Mouse (Mus musculus) megakaryocyte, embryonic 14.5 days (primary cell): Measurements from ENCODE around the gene Gm2035. TPM values are rescaled to one million over a fixed set of nuclear protein-coding genes. Genes with fewer than 3 reads are reported as not detected.
"Not testable (repeated sequence)": the region's sequence is repeated elsewhere in the genome, so short reads cannot be mapped to it uniquely, and the experiment has no call there.

ENCODE experiments used
- H3K27me3 ChIP-seq: replicated peaks from 2 replicates; pipeline ENCODE3; 2012; ENCODE audit warnings: inconsistent platforms
- H3K36me3 ChIP-seq: replicated peaks from 2 replicates; pipeline ENCODE3; 2012; ENCODE audit warnings: low read length, inconsistent platforms, mixed read lengths
- H3K4me1 ChIP-seq: 2 replicates; pipeline ENCODE4 v1.6.1; 2012; ENCODE audit warnings: inconsistent platforms
- H3K4me3 ChIP-seq: replicated peaks from 2 replicates; pipeline ENCODE3; 2012; ENCODE audit warnings: moderate library complexity, mild to moderate bottlenecking, inconsistent platforms
- H3K9me3 ChIP-seq: 2 replicates; pipeline ENCODE4 v1.6.1; 2012; ENCODE audit warnings: inconsistent platforms
- polyA plus RNA-seq: library from polyadenylated mRNA; stranded (reverse); fragments of >175 nt; gene quantifications from 2 replicates; pipeline ENCODE4 v1.2.3, GENCODE M21; 2012; ENCODE audit warnings: low replicate concordance; ENCODE audit not compliant: insufficient read depth

Gm2035 gene
- polyA plus RNA-seq, result not detected in 2 replicates

GRCm38 (mm10) chr12:87919721-87920120 lies at the start of gene Gm2035:
Gene Gm2035, minus strand, starts transcription at chr12:87919857.
- H3K27me3 ChIP-seq, H3K36me3 ChIP-seq, H3K9me3 ChIP-seq, H3K4me1 ChIP-seq, H3K4me3 ChIP-seq: not testable (repeated sequence)

- not testable (repeated sequence) for H3K4me3 ChIP-seq, H3K36me3 ChIP-seq
These were observed 34.1 kb upstream of the Gm2035 start, which contains the start of gene Gm2042 for GRCm38 (mm10) chr12:87953780-87954179. Gene Gm2042, plus strand, starts transcription at chr12:87954080.

GRCm38 (mm10) chr12:87895070-87895469 lies 24.6 kb downstream of the Gm2035 start, which contains the start of gene Gm2022:
Gene Gm2022, plus strand, starts transcription at chr12:87895370.
- H3K36me3 ChIP-seq, H3K9me3 ChIP-seq, H3K27me3 ChIP-seq, H3K4me1 ChIP-seq, H3K4me3 ChIP-seq: not testable (repeated sequence)

More at GRCm38 (mm10) chr12:87953780-87954179, 34.1 kb upstream of the Gm2035 start, which contains the start of gene Gm2042:
- not testable (repeated sequence) for H3K4me1 ChIP-seq, H3K27me3 ChIP-seq, H3K9me3 ChIP-seq

- H3K4me1 ChIP-seq, H3K9me3 ChIP-seq, H3K4me3 ChIP-seq, H3K27me3 ChIP-seq, H3K36me3 ChIP-seq: not testable (repeated sequence)
These were observed 45.9 kb downstream of the Gm2035 start, which contains the start of gene Gm2016 for GRCm38 (mm10) chr12:87873772-87874171. Gene Gm2016, plus strand, starts transcription at chr12:87874072.

Other genes with a start within 250 kb of the Gm2035 start
- not detected in 2 replicates for gene Gm21319, start 144.1 kb downstream of the Gm2035 start, polyA plus RNA-seq
- gene Gm21936, start 124.3 kb downstream of the Gm2035 start, polyA plus RNA-seq, result not detected in 2 replicates
- gene BB287469, start 103.3 kb downstream of the Gm2035 start, polyA plus RNA-seq, result not detected in 2 replicates
- gene Gm2001, start 77.5 kb downstream of the Gm2035 start, polyA plus RNA-seq, result not detected in 2 replicates
- gene Gm2016, start 45.8 kb downstream of the Gm2035 start, polyA plus RNA-seq, result not detected in 2 replicates
- gene Gm2022, start 24.5 kb downstream of the Gm2035 start, polyA plus RNA-seq, result not detected in 2 replicates
- gene Gm2042, start 34.2 kb upstream of the Gm2035 start, polyA plus RNA-seq, result not detected in 2 replicates
- gene Gm2075, start 92.0 kb upstream of the Gm2035 start, polyA plus RNA-seq, result not detected in 2 replicates
- gene Gm6803, start 98.9 kb upstream of the Gm2035 start, polyA plus RNA-seq, result not detected in 2 replicates
- not detected in 2 replicates for gene Gm2056, start 107.1 kb upstream of the Gm2035 start, polyA plus RNA-seq
- gene Gm16368, start 163.8 kb upstream of the Gm2035 start, polyA plus RNA-seq, result not detected in 2 replicates